ENCODE assay signal across 10 mouse cellular contexts in the genomic region with DNA sequence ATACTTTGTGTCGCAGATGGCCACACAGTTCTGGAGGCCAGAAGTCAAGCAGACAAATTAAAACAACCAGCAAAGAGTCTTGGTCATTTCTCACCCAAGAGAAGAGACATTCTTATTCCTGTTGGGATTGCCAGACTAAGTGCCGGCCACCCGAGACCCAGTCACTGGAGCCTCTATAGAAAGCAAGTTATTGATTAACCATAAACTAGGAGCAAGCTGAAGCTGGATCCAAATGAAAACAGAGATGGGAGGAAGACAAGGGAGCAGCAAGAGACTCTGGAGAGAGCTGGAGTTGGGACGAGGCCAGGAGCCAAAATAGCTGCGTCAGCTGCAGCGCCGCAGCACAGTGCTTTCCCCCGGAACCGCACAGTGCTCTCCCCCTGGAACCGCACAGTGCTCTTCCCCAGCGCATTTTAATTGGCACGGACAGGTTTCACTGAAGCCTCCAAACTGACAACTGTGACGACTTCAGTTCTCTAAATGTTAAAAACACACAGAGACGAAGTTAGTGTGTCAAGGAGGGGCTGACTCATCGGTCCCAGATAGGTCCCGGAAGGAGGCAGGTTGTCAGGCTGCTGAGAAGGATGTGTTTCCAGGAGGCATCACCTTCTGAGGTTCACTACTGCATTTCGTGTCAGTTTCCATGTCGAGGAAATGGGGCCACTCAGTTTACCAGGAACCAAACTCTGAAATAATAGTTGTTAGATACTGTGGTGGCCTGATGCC.
DNase-seq lines count a peak whose midpoint lies in the region; ATAC-seq and TF ChIP-seq lines count a peak whose summit lies in the region.
"Had no signal": no experiment of that assay in that cellular context is flagged by ENCODE, and none has a peak within 500 bp of the region (broad histone marks: within the 10 kb centered on the region; RNA-seq: fewer than 3 reads in every experiment).

No protein-coding gene starts in this region.

- H3K36me3 ChIP-seq in forebrain, postnatal 0 days (ENCODE audit: insufficient read depth): no peaks in the 10 kb centered on the region
- H3K36me3 ChIP-seq in forebrain, embryonic 16.5 days (ENCODE audit: control insufficient read depth, insufficient read depth): no peaks in the 10 kb centered on the region
- H3K36me3 ChIP-seq in midbrain, embryonic 11.5 days (ENCODE audit: control insufficient read depth, insufficient read depth, low read length): no peaks in the 10 kb centered on the region
- no peaks in the 10 kb centered on the region for H3K36me3 ChIP-seq in midbrain, embryonic 10.5 days

- H3K4me3 ChIP-seq in forebrain, postnatal 0 days (ENCODE audit: low read depth, low read length): no peak overlapping the region
- no peak overlapping the region for H3K4me3 ChIP-seq in forebrain, embryonic 16.5 days (replicated peaks; ENCODE audit: low read length)
- H3K4me3 ChIP-seq in midbrain, embryonic 11.5 days (ENCODE audit: low read depth, low read length): no peak overlapping the region
- H3K4me3 ChIP-seq in midbrain, embryonic 10.5 days: no peak overlapping the region

- no peaks in the 10 kb centered on the region for H3K9me3 ChIP-seq in forebrain, postnatal 0 days (ENCODE audit: low read length)
- no peaks in the 10 kb centered on the region for H3K9me3 ChIP-seq in forebrain, embryonic 16.5 days (ENCODE audit: control insufficient read depth, low read length)
- no peaks in the 10 kb centered on the region for H3K9me3 ChIP-seq in midbrain, embryonic 11.5 days (ENCODE audit: control insufficient read depth, low read length)
- no peaks in the 10 kb centered on the region for H3K9me3 ChIP-seq in midbrain, embryonic 10.5 days (replicated peaks)

- H3K4me2 ChIP-seq in forebrain, postnatal 0 days (ENCODE audit: low read depth): no peak overlapping the region
- H3K4me2 ChIP-seq in forebrain, embryonic 16.5 days (ENCODE audit: low read length): no peak overlapping the region
- no peak overlapping the region for H3K4me2 ChIP-seq in midbrain, embryonic 11.5 days

- H3K9ac ChIP-seq in forebrain, postnatal 0 days: no peak overlapping the region
- H3K9ac ChIP-seq in forebrain, embryonic 16.5 days (replicated peaks; ENCODE audit: low read depth, low read length): no peak overlapping the region
- no peak overlapping the region for H3K9ac ChIP-seq in midbrain, embryonic 11.5 days (ENCODE audit: low read length)
- H3K9ac ChIP-seq: liver, embryonic 14.5 days had no signal

- no peaks in the 10 kb centered on the region for H3K27me3 ChIP-seq in forebrain, postnatal 0 days (ENCODE audit: insufficient read depth, low read length)
- H3K27me3 ChIP-seq in forebrain, embryonic 16.5 days (replicated peaks; ENCODE audit: control insufficient read depth, insufficient read depth, low read length): no peaks in the 10 kb centered on the region
- H3K27me3 ChIP-seq in midbrain, embryonic 11.5 days (ENCODE audit: control insufficient read depth, insufficient read depth, low read length): no peaks in the 10 kb centered on the region
- no peaks in the 10 kb centered on the region for H3K27me3 ChIP-seq in midbrain, embryonic 10.5 days (ENCODE audit: low read depth, poor library complexity, severe bottlenecking)

- no peak for DNase-seq in forebrain, postnatal 0 days
- peak; percentile 47 for DNase-seq in midbrain, embryonic 11.5 days (ENCODE audit: low spot score, missing footprints)
- DNase-seq in midbrain, embryonic 10.5 days (ENCODE audit: low spot score): no peak
- peak; percentile 40 for DNase-seq in kidney, adult 18-20 months
- DNase-seq in telencephalon, adult 2 months (ENCODE audit: low read depth, low spot score): peak; percentile 11
- DNase-seq: thymus, adult 18-20 months had no signal

- WGBS in forebrain, postnatal 0 days: 54% methylated on average over 18 of the region's 18 CpGs
- 61% methylated on average over 18 of the region's 18 CpGs for WGBS in forebrain, embryonic 16.5 days
- 83% methylated on average over 18 of the region's 18 CpGs for WGBS in midbrain, embryonic 11.5 days
- 87% methylated on average over 18 of the region's 18 CpGs for WGBS in midbrain, embryonic 10.5 days

- 0 out of 2 replicates have a peak, but pooled peaks have one; percentile 32 for ATAC-seq in forebrain, postnatal 0 days
- ATAC-seq in forebrain, embryonic 16.5 days: no peak
- ATAC-seq in midbrain, embryonic 11.5 days (ENCODE audit: low FRiP score): no peak
- ATAC-seq in CD4-positive, CD25-positive, alpha-beta regulatory T cell, adult 4 months: no peak
- ATAC-seq: midbrain, embryonic 16.5 days had no signal

- TF ChIP-seq CTCF in forebrain, postnatal 0 days (IDR thresholded peaks at IDR 0.05; ENCODE audit: low read depth): no peak

- H3K27ac ChIP-seq in forebrain, postnatal 0 days (ENCODE audit: low read depth, low read length): no peak overlapping the region
- no peak overlapping the region for H3K27ac ChIP-seq in forebrain, embryonic 16.5 days (ENCODE audit: low read length)
- no peak overlapping the region for H3K27ac ChIP-seq in midbrain, embryonic 11.5 days (ENCODE audit: low read depth, low read length)
- no peak overlapping the region for H3K27ac ChIP-seq in midbrain, embryonic 10.5 days (replicated peaks)
- H3K27ac ChIP-seq: liver, embryonic 14.5 days had no signal

- H3K4me1 ChIP-seq in forebrain, postnatal 0 days (ENCODE audit: insufficient read depth): no peaks in the 10 kb centered on the region
- H3K4me1 ChIP-seq in forebrain, embryonic 16.5 days (replicated peaks; ENCODE audit: control insufficient read depth, insufficient read depth, low read length): peaks cover 6% of the 10 kb centered on the region; the same call in 1 of the 2 replicates
- H3K4me1 ChIP-seq in midbrain, embryonic 11.5 days (ENCODE audit: control insufficient read depth, insufficient read depth, low read length): no peaks in the 10 kb centered on the region
- no peaks in the 10 kb centered on the region for H3K4me1 ChIP-seq in midbrain, embryonic 10.5 days

Comparison
In these comparisons a context has a peak if more than half of its experiments do, and no peak if none do; other contexts are left out.
1. DNase-seq: peak in midbrain, embryonic 11.5 days (single experiment), kidney, adult 18-20 months (single experiment) and telencephalon, adult 2 months (single experiment); none in forebrain, postnatal 0 days (single experiment) and midbrain, embryonic 10.5 days (single experiment).